Comparison of ENCODE assay signal across 8 mouse cellular contexts in the genomic region with DNA sequence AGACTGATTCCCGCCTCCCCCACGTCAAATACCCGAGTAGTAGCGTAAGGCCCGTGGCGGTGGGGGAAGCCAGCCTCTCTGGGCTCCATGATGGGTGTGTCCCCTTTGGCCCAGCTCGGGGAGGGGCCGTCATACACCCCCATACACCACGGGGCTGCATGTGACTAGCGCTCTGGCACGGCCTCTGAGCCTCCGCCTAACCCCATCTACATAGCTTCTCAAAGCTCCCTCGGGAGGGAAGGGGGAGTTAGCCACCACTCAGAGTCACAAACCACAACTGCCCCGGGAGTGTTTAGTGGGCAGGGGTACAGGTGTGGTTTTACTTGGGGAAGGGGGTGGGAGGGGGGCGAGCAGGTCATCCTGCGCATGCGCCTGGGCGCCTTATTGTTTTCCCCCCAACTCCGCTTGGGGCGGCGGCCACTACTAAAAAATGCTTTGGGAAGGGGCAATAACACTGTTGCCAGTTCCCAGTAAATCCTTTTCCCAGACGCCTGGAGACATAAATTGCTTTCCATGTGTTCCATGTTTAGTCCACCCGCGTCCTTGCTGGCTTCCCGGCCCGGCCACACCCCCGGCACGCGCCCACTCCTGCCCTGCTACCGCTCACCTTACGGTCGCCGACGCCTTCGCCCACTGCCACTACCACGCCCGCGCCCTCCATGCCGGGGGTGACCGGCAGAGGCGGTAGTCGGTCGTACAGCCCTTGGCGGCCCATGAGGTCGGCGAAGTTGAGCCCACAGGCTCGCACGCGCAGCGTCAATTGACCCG. TPM values are rescaled to one million over a fixed set of nuclear protein-coding genes. Genes with fewer than 3 reads are reported as not detected.
DNase-seq lines count a peak whose midpoint lies in the region; ATAC-seq and TF ChIP-seq lines count a peak whose summit lies in the region.

No protein-coding gene starts in this region.

- H3K9ac ChIP-seq in intestine, postnatal 0 days (ENCODE audit: low read depth, low read length): peak overlapping the region; percentile 71
- H3K9ac ChIP-seq in lung, embryonic 14.5 days: peak overlapping the region; percentile 62
- H3K9ac ChIP-seq in neural tube, embryonic 15.5 days (replicated peaks): peak overlapping the region; percentile 97

- no peaks in the 10 kb centered on the region for H3K27me3 ChIP-seq in intestine, postnatal 0 days (replicated peaks; ENCODE audit: control insufficient read depth, insufficient read depth, low read length)
- H3K27me3 ChIP-seq in lung, embryonic 14.5 days (ENCODE audit: insufficient read depth, low read length): no peaks in the 10 kb centered on the region
- no peaks in the 10 kb centered on the region for H3K27me3 ChIP-seq in neural tube, embryonic 15.5 days (replicated peaks)

- intact Hi-C loops in left cerebral cortex, postnatal 4 days (cut with DNase I): loop anchor here (5.0 kb wide), 1 partner anchor 82 kb away; no protein-coding TSS in a partner anchor
- intact Hi-C loops in left cerebral cortex, postnatal 25 days (cut with DNase I): no loop called here

- peak; percentile 13; the same call in 1 of the 2 replicates for ATAC-seq in common myeloid progenitor, adult 5-6 weeks (replicated peaks; ENCODE audit: low read depth, poor library complexity, severe bottlenecking)
- peak; percentile 48 for ATAC-seq in intestine, postnatal 0 days
- ATAC-seq in lung, embryonic 14.5 days (ENCODE audit: insufficient read depth): peak; percentile 30
- ATAC-seq in neural tube, embryonic 15.5 days (ENCODE audit: low FRiP score): peak; percentile 49

- 0 out of 2 replicates have a peak, but pooled peaks cover 7% of the 10 kb centered on the region for H3K4me1 ChIP-seq in intestine, postnatal 0 days (replicated peaks; ENCODE audit: control insufficient read depth, insufficient read depth, low read length)
- H3K4me1 ChIP-seq in lung, embryonic 14.5 days (ENCODE audit: insufficient read depth): peaks cover 5% of the 10 kb centered on the region; the same call in 1 of the 2 replicates
- peaks cover 62% of the 10 kb centered on the region for H3K4me1 ChIP-seq in neural tube, embryonic 15.5 days

- peak; percentile 69 for DNase-seq in left cerebral cortex, postnatal 4 days
- no peak for DNase-seq in left cerebral cortex, postnatal 25 days (ENCODE audit: low spot score in 2 of 2)
- DNase-seq in heart, adult 11 months: peak; percentile 99
- peak; percentile 56 for DNase-seq in lung, embryonic 14.5 days
- DNase-seq in urinary bladder, adult 18-20 months (ENCODE audit: low spot score in 2 of 2): peak; percentile 67 to 83

- peak; percentile 50 for TF ChIP-seq CTCF in intestine, postnatal 0 days (IDR thresholded peaks at IDR 0.05; ENCODE audit: low read depth)
- TF ChIP-seq CTCF in lung, embryonic 14.5 days (IDR thresholded peaks at IDR 0.05; ENCODE audit: low read depth): peak; percentile 30; the same call in 1 of the 2 replicates

- peak overlapping the region; percentile 93 for H3K27ac ChIP-seq in intestine, postnatal 0 days (ENCODE audit: low read depth, low read length)
- peak overlapping the region; percentile 79 for H3K27ac ChIP-seq in lung, embryonic 14.5 days (ENCODE audit: low read depth)
- H3K27ac ChIP-seq in neural tube, embryonic 15.5 days (replicated peaks): peak overlapping the region; percentile 92

- peak overlapping the region; percentile 94 for H3K4me2 ChIP-seq in intestine, postnatal 0 days (replicated peaks; ENCODE audit: low read depth)
- peak overlapping the region; percentile 97 for H3K4me2 ChIP-seq in lung, embryonic 14.5 days
- H3K4me2 ChIP-seq in neural tube, embryonic 15.5 days: peak overlapping the region; percentile 82

- WGBS in intestine, postnatal 0 days: under 1% methylated on average over 51 of the region's 51 CpGs
- under 1% methylated on average over 51 of the region's 51 CpGs for WGBS in lung, embryonic 14.5 days
- under 1% methylated on average over 51 of the region's 51 CpGs for WGBS in neural tube, embryonic 15.5 days

- peaks cover 22% of the 10 kb centered on the region for H3K36me3 ChIP-seq in intestine, postnatal 0 days (ENCODE audit: control insufficient read depth, insufficient read depth)
- H3K36me3 ChIP-seq in lung, embryonic 14.5 days (ENCODE audit: insufficient read depth): peaks cover 19% of the 10 kb centered on the region; the same call in 1 of the 2 replicates
- peaks cover 28% of the 10 kb centered on the region for H3K36me3 ChIP-seq in neural tube, embryonic 15.5 days

- no peaks in the 10 kb centered on the region for H3K9me3 ChIP-seq in intestine, postnatal 0 days (ENCODE audit: control insufficient read depth)
- H3K9me3 ChIP-seq in lung, embryonic 14.5 days (ENCODE audit: low read depth, low read length): no peaks in the 10 kb centered on the region
- no peaks in the 10 kb centered on the region for H3K9me3 ChIP-seq in neural tube, embryonic 15.5 days (replicated peaks)

- H3K4me3 ChIP-seq in intestine, postnatal 0 days (ENCODE audit: low read depth, low read length): peak overlapping the region; percentile 82
- H3K4me3 ChIP-seq in lung, embryonic 14.5 days (ENCODE audit: low read depth, low read length): peak overlapping the region; percentile 74
- peak overlapping the region; percentile 96 for H3K4me3 ChIP-seq in neural tube, embryonic 15.5 days (replicated peaks)

RNA-seq across cellular contexts. Expression of a gene that starts 0.5 kb away (rescaled TPM):
- total RNA-seq in left cerebral cortex, postnatal 4 days (2021): 10 to 100 TPM; 70.3 to 72.3 TPM
- total RNA-seq in left cerebral cortex, postnatal 25 days (2021): 100 to 1,000 TPM; 149 to 175 TPM
- 2.8 and 3.1 TPM in 2 replicates for total RNA-seq in common myeloid progenitor, adult 5-6 weeks (2017)
- 27.8 and 31.9 TPM in 2 replicates for polyA plus RNA-seq in intestine, postnatal 0 days (2015; fragmentation: Nextera tagmentation; extraction: Ambion mirVana)
- polyA plus RNA-seq in lung, embryonic 14.5 days (2014; fragmentation: Nextera tagmentation; extraction: Ambion mirVana): 4.7 and 5.6 TPM in 2 replicates
- 63.6 and 71.7 TPM in 2 replicates for polyA plus RNA-seq in neural tube, embryonic 15.5 days (2015; fragmentation: Nextera tagmentation; extraction: Ambion mirVana)

RNA-seq across cellular contexts. Expression of a gene that starts 0.7 kb away (rescaled TPM):
- total RNA-seq in left cerebral cortex, postnatal 4 days (2021): 100 to 1,000 TPM; 107 to 112 TPM
- total RNA-seq in left cerebral cortex, postnatal 25 days (2021): 10 to 100 TPM; 36.7 to 39.9 TPM
- 14.4 and 15.5 TPM in 2 replicates for total RNA-seq in common myeloid progenitor, adult 5-6 weeks (2017)
- polyA plus RNA-seq in intestine, postnatal 0 days (2015; fragmentation: Nextera tagmentation; extraction: Ambion mirVana): 94.5 and 95.6 TPM in 2 replicates
- polyA plus RNA-seq in lung, embryonic 14.5 days (2014; fragmentation: Nextera tagmentation; extraction: Ambion mirVana): 36.3 and 38.2 TPM in 2 replicates
- polyA plus RNA-seq in neural tube, embryonic 15.5 days (2015; fragmentation: Nextera tagmentation; extraction: Ambion mirVana): 95.4 and 105 TPM in 2 replicates

RNA-seq across cellular contexts. Expression of a gene that starts 17.1 kb away (rescaled TPM):
- total RNA-seq in left cerebral cortex, postnatal 4 days (2021): 1 to 10 TPM in 1 of 2 experiments, under 1 TPM in 1; 0.84 to 1.4 TPM
- total RNA-seq in left cerebral cortex, postnatal 25 days (2021): 1 to 10 TPM; 2.0 to 2.4 TPM
- 29.9 and 33.1 TPM in 2 replicates for total RNA-seq in common myeloid progenitor, adult 5-6 weeks (2017)
- polyA plus RNA-seq in intestine, postnatal 0 days (2015; fragmentation: Nextera tagmentation; extraction: Ambion mirVana): 100 and 102 TPM in 2 replicates
- 11.4 and 12.1 TPM in 2 replicates for polyA plus RNA-seq in lung, embryonic 14.5 days (2014; fragmentation: Nextera tagmentation; extraction: Ambion mirVana)
- polyA plus RNA-seq in neural tube, embryonic 15.5 days (2015; fragmentation: Nextera tagmentation; extraction: Ambion mirVana): 3.9 and 17.0 TPM in 2 replicates

RNA-seq across cellular contexts. Expression of a gene that starts 23.2 kb away (rescaled TPM):
- total RNA-seq in left cerebral cortex, postnatal 4 days (2021): 10 to 100 TPM; 68.9 to 71.3 TPM
- 10 to 100 TPM; 32.5 to 37.0 TPM for total RNA-seq in left cerebral cortex, postnatal 25 days (2021)
- 3,230 and 4,557 TPM in 2 replicates for total RNA-seq in common myeloid progenitor, adult 5-6 weeks (2017)
- polyA plus RNA-seq in intestine, postnatal 0 days (2015; fragmentation: Nextera tagmentation; extraction: Ambion mirVana): 240 and 241 TPM in 2 replicates
- 421 and 428 TPM in 2 replicates for polyA plus RNA-seq in lung, embryonic 14.5 days (2014; fragmentation: Nextera tagmentation; extraction: Ambion mirVana)
- polyA plus RNA-seq in neural tube, embryonic 15.5 days (2015; fragmentation: Nextera tagmentation; extraction: Ambion mirVana): 245 and 254 TPM in 2 replicates

RNA-seq across cellular contexts. Expression of a gene that starts 40.2 kb away (rescaled TPM):
- total RNA-seq in left cerebral cortex, postnatal 4 days (2021): 1 to 10 TPM; 1.2 to 2.4 TPM
- 1 to 10 TPM; 4.0 to 6.0 TPM for total RNA-seq in left cerebral cortex, postnatal 25 days (2021)
- not detected in 2 replicates for total RNA-seq in common myeloid progenitor, adult 5-6 weeks (2017)
- polyA plus RNA-seq in intestine, postnatal 0 days (2015; fragmentation: Nextera tagmentation; extraction: Ambion mirVana): 7.0 and 7.8 TPM in 2 replicates
- polyA plus RNA-seq in lung, embryonic 14.5 days (2014; fragmentation: Nextera tagmentation; extraction: Ambion mirVana): 9.3 and 11.5 TPM in 2 replicates
- 4.3 and 4.5 TPM in 2 replicates for polyA plus RNA-seq in neural tube, embryonic 15.5 days (2015; fragmentation: Nextera tagmentation; extraction: Ambion mirVana)

Comparison
In these comparisons a context has a peak if more than half of its experiments do, and no peak if none do; other contexts are left out.
1. DNase-seq: peak in left cerebral cortex, postnatal 4 days (single experiment), heart, adult 11 months (single experiment), lung, embryonic 14.5 days (single experiment) and urinary bladder, adult 18-20 months (2 of 2); none in left cerebral cortex, postnatal 25 days (0 of 2).
2. RNA of a gene that starts 0.5 kb away (total RNA-seq): 149 to 175 TPM in left cerebral cortex, postnatal 25 days and 70.3 to 72.3 TPM in left cerebral cortex, postnatal 4 days; 2.8 to 3.1 TPM in common myeloid progenitor, adult 5-6 weeks; every median in the first group is over 10 times any median in the second.
3. Peak in every context shown above with its lines, with median percentiles within 50 percentile points of each other: ATAC-seq, H3K27ac ChIP-seq, H3K4me2 ChIP-seq, H3K4me3 ChIP-seq and H3K9ac ChIP-seq.